Mouse (Mus musculus) ovary, postnatal 36 days (tissue): ENCODE results near the gene Tomm20l.
"Not testable (repeated sequence)": the region's sequence is repeated elsewhere in the genome, so short reads cannot be mapped to it uniquely, and the experiment has no call there.

Source experiments
- DNase-seq: peaks from one replicate; pipeline ENCODE4 v3.0.0; 2022; ENCODE audit warnings: low spot score, mixed read lengths

The Tomm20l gene

GRCm38 (mm10) chr12:71111331-71111730, at the start of gene Tomm20l:
Gene Tomm20l (plus strand): TSS chr12:71111428.
- DNase-seq = peak; percentile 61

- DNase-seq = no peak
Observed at GRCm38 (mm10) chr12:71069846-71070245, 41.4 kb upstream of the Tomm20l start.

- DNase-seq = no peak
Observed at GRCm38 (mm10) chr12:71072048-71072447, 39.2 kb upstream of the Tomm20l start.

GRCm38 (mm10) chr12:71073113-71073730, 38.0 kb upstream of the Tomm20l start:
- DNase-seq = no peak

GRCm38 (mm10) chr12:71086331-71086730, 24.9 kb upstream of the Tomm20l start:
- DNase-seq = no peak

- not testable (repeated sequence) for DNase-seq
Observed at GRCm38 (mm10) chr12:71104275-71104674, 7.0 kb upstream of the Tomm20l start.

DNA sequence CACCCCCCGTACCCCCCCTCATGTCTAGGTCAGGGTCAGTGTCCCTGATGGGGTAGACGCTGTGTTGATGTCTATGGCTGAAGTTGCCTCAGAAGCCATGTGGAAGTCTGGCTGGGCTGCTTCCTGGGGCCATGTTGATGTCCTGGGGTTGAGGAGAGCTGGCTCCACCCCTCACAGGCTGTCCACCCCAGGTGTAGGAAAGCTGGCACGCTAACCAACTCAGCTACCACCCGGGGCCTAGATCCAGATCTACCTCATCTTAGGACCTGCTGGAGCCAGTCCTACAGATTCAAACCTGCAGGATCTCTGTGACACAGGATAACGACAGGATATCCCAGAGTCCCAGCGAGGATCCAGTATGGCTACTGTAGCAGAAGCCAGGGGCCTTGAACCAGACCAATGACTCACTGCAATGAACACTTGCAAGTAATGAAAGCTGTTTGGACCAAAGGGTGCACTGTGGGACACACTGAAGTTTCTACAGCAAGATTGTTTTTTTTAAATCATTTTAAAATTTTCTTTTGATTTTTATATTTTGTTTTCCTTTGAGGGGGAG, 3.9 kb upstream of the Tomm20l start:
- DNase-seq = no peak

DNA sequence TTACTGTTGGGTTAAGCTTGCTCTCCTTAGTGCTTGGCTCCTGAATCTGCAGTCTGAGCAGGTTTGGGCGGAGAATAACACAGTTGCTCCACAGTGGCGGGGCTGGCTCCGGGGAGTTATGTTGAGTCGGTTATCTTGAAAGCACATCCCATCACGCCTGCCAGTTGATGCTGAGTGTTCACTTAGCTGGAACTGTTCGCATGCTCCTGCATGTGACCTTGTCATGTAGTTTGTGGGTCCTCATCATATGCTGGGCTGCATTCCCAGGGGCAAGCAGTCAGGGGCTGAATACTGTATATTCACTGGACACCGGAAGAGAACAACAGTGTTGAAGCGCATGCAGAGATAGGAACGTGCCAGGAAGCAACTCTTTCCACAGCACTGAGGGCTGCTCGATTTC, 1.8 kb downstream of the Tomm20l start:
- DNase-seq = no peak

- peak; percentile 53 for DNase-seq
Observed at GRCm38 (mm10) chr12:71113675-71114288, 2.6 kb downstream of the Tomm20l start.

DNA sequence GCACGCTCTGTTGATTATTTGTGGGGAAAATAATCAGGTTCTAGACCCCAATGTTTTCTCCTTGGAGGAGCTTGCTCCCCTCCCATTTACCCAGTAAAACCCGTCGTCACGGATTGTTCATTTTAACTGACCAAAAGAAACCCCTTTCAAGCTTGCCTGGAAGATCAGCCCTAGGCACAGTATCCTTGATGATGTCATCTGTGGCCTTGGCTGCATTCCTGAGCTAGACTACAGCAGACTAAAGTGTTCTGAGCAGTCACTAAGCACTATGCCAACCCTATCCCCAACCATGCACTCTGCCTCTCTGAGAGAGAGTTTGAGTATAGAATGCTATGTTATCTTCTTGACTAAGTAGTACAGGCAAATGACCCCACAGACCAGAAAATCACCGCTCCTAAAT, 5.2 kb downstream of the Tomm20l start:
- DNase-seq = no peak

- no peak for DNase-seq
Observed at GRCm38 (mm10) chr12:71122731-71123130, 11.5 kb downstream of the Tomm20l start.

GRCm38 (mm10) chr12:71123286-71123685, 12.1 kb downstream of the Tomm20l start:
- DNase-seq = no peak

- DNase-seq = no peak
Observed at GRCm38 (mm10) chr12:71135581-71135980, 24.4 kb downstream of the Tomm20l start.

GRCm38 (mm10) chr12:71136130-71136973, 25.1 kb downstream of the Tomm20l start, which contains the start of the genes Timm9 and 2700049A03Rik:
Gene Timm9 (minus strand): TSS chr12:71136684.
Gene 2700049A03Rik (plus strand): TSS chr12:71136848.
- peak; percentile 71 for DNase-seq

- peak; percentile 76 for DNase-seq
Observed at GRCm38 (mm10) chr12:71136974-71137491, 25.8 kb downstream of the Tomm20l start.

- DNase-seq = no peak
Observed at GRCm38 (mm10) chr12:71137686-71138085, 26.5 kb downstream of the Tomm20l start.

DNA sequence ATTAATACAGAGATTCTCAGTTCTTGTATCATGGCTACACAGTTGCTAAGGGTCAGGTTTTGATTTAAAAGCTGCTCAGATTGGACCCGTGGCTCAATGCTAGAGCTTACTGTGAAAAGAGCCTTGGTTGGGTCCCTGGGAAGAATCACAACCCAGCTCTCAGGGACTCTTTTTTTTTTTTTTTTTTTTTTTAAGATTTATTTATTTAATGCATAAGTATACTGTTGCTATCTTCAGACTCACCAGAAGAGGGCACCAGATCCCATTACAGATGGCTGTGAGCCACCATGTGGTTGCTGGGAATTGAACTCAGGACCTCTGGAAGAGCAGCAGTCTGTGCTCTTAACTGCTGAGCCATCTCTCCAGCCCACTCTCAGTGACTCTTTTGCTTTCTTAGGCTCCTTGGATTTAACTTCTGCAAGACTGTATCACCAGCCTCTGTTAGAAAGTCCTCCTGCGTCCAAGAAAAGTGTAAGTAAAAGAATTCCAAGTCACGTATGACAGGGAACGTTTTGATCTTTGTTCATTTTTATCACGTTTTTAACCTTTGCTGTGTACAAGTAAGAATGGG, 28.1 kb downstream of the Tomm20l start:
- no peak for DNase-seq

- no peak for DNase-seq
Observed at GRCm38 (mm10) chr12:71141189-71141588, 30.0 kb downstream of the Tomm20l start.

DNA sequence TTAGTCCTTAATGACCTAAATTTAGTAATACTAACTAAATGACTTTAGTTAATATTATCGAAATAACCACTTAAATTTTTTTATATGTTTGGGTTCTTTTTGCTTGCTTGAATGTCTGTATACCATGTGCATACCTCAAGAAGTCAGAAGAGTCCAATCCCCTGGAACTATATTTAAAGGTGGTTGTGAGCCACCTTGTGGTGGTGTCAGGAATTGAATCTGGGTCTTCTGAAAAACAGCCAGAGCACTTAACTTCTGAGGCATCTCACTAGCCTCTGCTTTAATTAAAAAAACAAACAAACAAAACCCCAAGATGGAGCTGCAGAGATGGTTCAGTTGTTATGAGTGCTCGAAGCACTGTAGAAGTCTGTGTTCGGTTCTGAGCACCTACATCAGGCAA, 36.4 kb downstream of the Tomm20l start:
- DNase-seq = peak; percentile 24

DNA sequence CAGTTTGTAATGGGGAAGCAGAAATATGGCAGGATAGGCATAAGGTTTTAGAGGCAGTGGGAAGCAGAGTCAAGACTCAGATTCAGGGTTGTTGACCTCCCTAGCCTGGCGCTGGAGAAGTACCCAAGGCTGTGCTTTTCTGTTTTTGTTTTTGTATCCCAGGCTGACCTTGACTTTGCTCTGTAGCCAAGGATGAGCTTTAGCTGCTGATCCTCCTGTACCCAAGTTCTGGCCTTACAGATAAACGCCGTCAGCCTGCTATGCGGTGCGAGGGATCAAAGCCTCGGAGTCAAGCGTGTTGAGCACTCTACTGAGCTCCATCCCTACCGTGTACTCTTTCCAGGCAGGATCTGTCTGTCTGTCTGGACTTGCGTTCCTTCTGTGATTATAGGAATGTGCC, 37.6 kb downstream of the Tomm20l start:
- peak; percentile 24 for DNase-seq

DNA sequence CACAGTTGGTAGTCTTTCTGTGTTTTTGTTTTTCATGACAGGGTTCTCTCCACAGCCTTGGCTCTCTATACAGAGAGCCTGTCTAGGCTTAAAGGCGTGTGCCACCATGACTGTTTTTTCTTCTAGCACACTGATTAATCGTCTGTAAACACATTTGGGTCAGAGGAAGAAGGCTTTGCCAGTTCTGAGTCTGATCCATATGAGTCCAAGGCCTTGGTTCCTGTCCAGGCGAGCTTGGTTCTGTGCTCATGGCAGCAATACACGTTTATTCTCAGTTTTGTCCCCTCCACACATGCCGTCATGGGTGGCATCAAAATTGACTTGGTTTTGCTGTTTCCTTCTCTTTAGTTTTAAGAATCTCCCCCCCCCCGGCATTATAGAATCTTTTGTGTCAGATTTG, 38.2 kb downstream of the Tomm20l start:
- no peak for DNase-seq

GRCm38 (mm10) chr12:71150167-71150566, 38.9 kb downstream of the Tomm20l start:
- DNase-seq = no peak
